Mouse (Mus musculus) CH12.LX (cell line): ENCODE measurements at regions not wholly inside any gene's neighbourhood (a gene's known extent, or its start where the extent isn't known, plus 50 kb on each side); places are given as distances from the start of the nearest gene placed in this dataset.

ENCODE experiments used
- DNase-seq: peaks from one replicate; pipeline ENCODE4 v3.0.0-alpha.2; 2013; ENCODE audit errors: extremely low read depth
- H3K27ac ChIP-seq: 2 replicates; pipeline ENCODE4 v1.5.1; 2012; ENCODE audit warnings: low read depth, mild to moderate bottlenecking, control low read depth, moderate library complexity; ENCODE audit not compliant: insufficient read depth
- H3K27me3 ChIP-seq: replicated peaks from 2 replicates; pipeline ENCODE3; 2012; ENCODE audit warnings: inconsistent platforms
- H3K36me3 ChIP-seq, 2 experiments: replicated peaks in 1 of 2; 2 replicates each; pipeline versions ENCODE3 to v1.6.1; 2012; ENCODE audit warnings: inconsistent platforms in 1 of 2, low read length in 1 of 2, mild to moderate bottlenecking in 1 of 2, mixed read lengths in 1 of 2, moderate library complexity in 1 of 2; ENCODE audit not compliant: control insufficient read depth in 1 of 2, insufficient read depth in 1 of 2
- H3K4me1 ChIP-seq, 2 experiments: 2 replicates each; pipeline ENCODE4 v1.6.1; 2012; ENCODE audit warnings: inconsistent platforms in 1 of 2, moderate library complexity in 1 of 2; ENCODE audit not compliant: insufficient read depth in 2 of 2, control insufficient read depth in 1 of 2
- H3K4me2 ChIP-seq: 2 replicates; pipeline ENCODE4 v1.6.1; 2012; ENCODE audit warnings: low read depth, mild to moderate bottlenecking, control low read depth; ENCODE audit not compliant: poor library complexity, insufficient read depth, severe bottlenecking
- H3K4me3 ChIP-seq, 3 experiments: fragments of 150-350 bp in 1 of 3; sonication (generic) in 1 of 3; replicated peaks in 1 of 3; 2 replicates each; pipeline versions ENCODE3 to v1.5.1; 2011 to 2012; ENCODE audit warnings: low read depth in 2 of 3, low read length in 2 of 3, mild to moderate bottlenecking in 2 of 3, moderate library complexity in 2 of 3, control low read depth in 1 of 3, improper control_type of control experiment in 1 of 3, inconsistent platforms in 1 of 3, mixed read lengths in 1 of 3; ENCODE audit not compliant: poor library complexity in 1 of 3
- H3K79me2 ChIP-seq: replicated peaks from 2 replicates; pipeline ENCODE4 v1.6.1; 2012; ENCODE audit warnings: mild to moderate bottlenecking, moderate library complexity; ENCODE audit not compliant: control insufficient read depth, poor library complexity, insufficient read depth, severe bottlenecking; ENCODE audit errors: extremely low read depth
- H3K9ac ChIP-seq: 2 replicates; pipeline ENCODE4 v1.6.1; 2012; ENCODE audit warnings: low read depth, mild to moderate bottlenecking, control low read depth, moderate library complexity; ENCODE audit not compliant: insufficient read depth
- H3K9me3 ChIP-seq: replicated peaks from 2 replicates; pipeline ENCODE3; 2012; ENCODE audit warnings: low read length, inconsistent platforms, mixed read lengths
- BHLHE40 ChIP-seq: IDR thresholded peaks from 2 replicates; pipeline ENCODE4 v1.6.1; 2011; ENCODE audit warnings: mild to moderate bottlenecking, low read depth, low read length, improper control_type of control experiment
- ELF1 ChIP-seq: IDR thresholded peaks from 2 replicates; pipeline ENCODE4 v1.6.1; 2014; ENCODE audit warnings: low read depth, mild to moderate bottlenecking, inconsistent platforms, low read length, improper control_type of control experiment
- EP300 ChIP-seq: IDR thresholded peaks from 2 replicates; pipeline ENCODE4 v1.6.1; 2011; ENCODE audit warnings: low read length, improper control_type of control experiment
- IRF4 ChIP-seq: IDR thresholded peaks from 2 replicates; pipeline ENCODE4 v1.6.1; 2014; ENCODE audit warnings: low read depth, mild to moderate bottlenecking, inconsistent platforms, low read length, improper control_type of control experiment
- JUN ChIP-seq: IDR thresholded peaks from 2 replicates; pipeline ENCODE4 v1.6.1; 2011; ENCODE audit warnings: low read depth, mild to moderate bottlenecking, low read length, improper control_type of control experiment, moderate library complexity; ENCODE audit not compliant: insufficient read depth
- JUND ChIP-seq: conservative IDR thresholded peaks from 2 replicates; pipeline ENCODE4 v1.6.1; 2011; ENCODE audit warnings: low read depth, low read length, improper control_type of control experiment
- MAX ChIP-seq: IDR thresholded peaks from 2 replicates; pipeline ENCODE4 v1.6.1; 2011; ENCODE audit warnings: low read length, improper control_type of control experiment
- MAZ ChIP-seq: IDR thresholded peaks from 2 replicates; pipeline ENCODE4 v1.6.1; 2012; ENCODE audit warnings: low read depth, mild to moderate bottlenecking, inconsistent platforms, low read length, improper control_type of control experiment, moderate library complexity
- MEF2A ChIP-seq: IDR thresholded peaks from 2 replicates; pipeline ENCODE4 v1.6.1; 2014; ENCODE audit warnings: low read depth, mild to moderate bottlenecking, inconsistent platforms, low read length, improper control_type of control experiment, borderline replicate concordance
- MXI1 ChIP-seq: IDR thresholded peaks from 2 replicates; pipeline ENCODE4 v1.6.1; 2011; ENCODE audit warnings: mild to moderate bottlenecking, low read depth, low read length, improper control_type of control experiment
- RAD21 ChIP-seq: IDR thresholded peaks from 2 replicates; pipeline ENCODE4 v1.6.1; 2011; ENCODE audit warnings: low read depth, mild to moderate bottlenecking, low read length, improper control_type of control experiment, moderate library complexity
- RCOR1 ChIP-seq: conservative IDR thresholded peaks from 2 replicates; pipeline ENCODE4 v1.6.1; 2012; ENCODE audit warnings: low read depth, mild to moderate bottlenecking, inconsistent platforms, low read length, improper control_type of control experiment
- TBP ChIP-seq: conservative IDR thresholded peaks from 2 replicates; pipeline ENCODE4 v1.6.1; 2011; ENCODE audit warnings: low read depth, low read length, improper control_type of control experiment
- TCF12 ChIP-seq: IDR thresholded peaks from 2 replicates; pipeline ENCODE4 v1.6.1; 2014; ENCODE audit warnings: low read depth, mild to moderate bottlenecking, inconsistent platforms, low read length, improper control_type of control experiment
- UBTF ChIP-seq: IDR thresholded peaks from 2 replicates; pipeline ENCODE4 v1.6.1; 2012; ENCODE audit warnings: low read depth, mild to moderate bottlenecking, inconsistent platforms, low read length, improper control_type of control experiment, moderate library complexity
- USF1 ChIP-seq: IDR thresholded peaks from 2 replicates; pipeline ENCODE4 v1.6.1; 2014; ENCODE audit warnings: low read depth, mild to moderate bottlenecking, inconsistent platforms, low read length, improper control_type of control experiment
- ZKSCAN1 ChIP-seq: IDR thresholded peaks from 2 replicates; pipeline ENCODE4 v1.6.1; 2012; ENCODE audit warnings: low read depth, inconsistent platforms, low read length, improper control_type of control experiment, borderline replicate concordance
- ZMIZ1 ChIP-seq: IDR thresholded peaks from 2 replicates; pipeline ENCODE4 v1.6.1; 2012; ENCODE audit warnings: low read depth, mild to moderate bottlenecking, inconsistent platforms, low read length, improper control_type of control experiment
- dilution Hi-C: fragments of 300-500 bp; cut with MboI; formaldehyde crosslinking; loops from 2 replicates; pipeline ENCODE4 v1.14.3; 2020; ENCODE audit warnings: low sequenced_read_pairs; ENCODE audit not compliant: extremely low pct_unique_long_range_greater_than_20kb, extremely low pct_ligation_motif_present
- in situ Hi-C: fragments of 300-500 bp; cut with MboI; formaldehyde crosslinking; loops from 3 replicates; pipeline ENCODE4 v1.14.3; 2019; ENCODE audit warnings: low sequenced_read_pairs, low pct_ligation_motif_present, low pct_unique_long_range_greater_than_20kb, mixed read lengths

- H3K79me2 ChIP-seq, result no peaks in the 10 kb centered on the region
- dilution Hi-C loops (no loop called here), in situ Hi-C loops (no loop called here)
- H3K4me1 ChIP-seq, result peaks cover 27 to 44% of the 10 kb centered on the region in 2 experiments
- TF ChIP-seq JUND (no peak), ELF1 (no peak), BHLHE40 (no peak), ZKSCAN1 (no peak), JUN (no peak), USF1 (no peak), EP300 (no peak), TCF12 (no peak), UBTF (no peak), IRF4 (no peak), MAZ (no peak), TBP (no peak), ZMIZ1 (no peak), MAX (no peak), RCOR1 (no peak)
- H3K9ac ChIP-seq, result peak overlapping the region; percentile 68
- peak overlapping the region; percentile 88 for H3K27ac ChIP-seq
- H3K36me3 ChIP-seq, result no peaks in the 10 kb centered on the region
- peaks cover 4% of the 10 kb centered on the region for H3K9me3 ChIP-seq
- DNase-seq, result no peak
- H3K4me3 ChIP-seq, result no peak overlapping the region
- no peaks in the 10 kb centered on the region for H3K27me3 ChIP-seq
- H3K4me2 ChIP-seq, result peak overlapping the region; percentile 34
Observed at GRCm38 (mm10) chr3:121871795-121872194, 56.7 kb upstream of the Abcd3 start.

DNA sequence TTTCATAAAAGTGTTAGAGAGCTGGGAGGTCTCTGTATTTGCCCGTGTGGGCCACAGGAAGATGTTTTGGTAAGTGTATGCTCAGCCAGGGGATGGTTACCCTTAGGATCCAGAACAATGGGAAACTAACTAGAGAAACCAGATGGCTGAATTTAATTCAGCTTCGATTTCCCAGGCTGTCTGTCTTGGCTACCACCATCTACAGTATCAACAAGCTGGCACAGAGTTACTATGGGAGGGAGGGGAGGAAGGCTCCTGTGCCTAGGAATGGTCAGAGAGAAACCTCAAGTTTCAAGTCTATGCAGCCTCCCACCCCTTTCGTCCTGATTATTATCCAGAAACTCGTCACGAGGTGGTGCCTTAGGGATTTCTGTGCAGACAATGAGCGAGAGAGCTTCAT, 55.6 kb upstream of the Abcd3 start:
- in situ Hi-C loops, result no loop called here

DNA sequence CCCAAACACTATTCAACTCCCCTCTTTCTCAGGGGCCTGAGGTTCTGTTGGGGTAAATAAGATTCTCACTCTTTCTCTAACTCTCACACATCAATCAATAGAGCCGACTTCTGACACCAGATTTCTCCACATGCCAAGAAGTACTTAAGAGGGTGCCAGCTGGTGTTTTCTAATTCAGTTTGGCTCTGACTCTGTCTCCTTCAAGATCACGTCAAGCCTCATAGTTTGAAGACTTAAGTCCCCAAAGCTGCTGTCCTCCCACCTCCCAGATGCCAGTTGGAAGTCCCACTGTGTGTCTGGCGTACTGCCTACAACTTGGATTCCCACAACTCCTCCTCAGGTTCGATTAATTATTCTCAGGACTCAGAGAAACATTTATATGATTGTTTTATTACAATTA, 54.6 kb upstream of the Abcd3 start:
- dilution Hi-C loops, result no loop called here
- Histone ChIP-seq H3K36me3 (no peaks in the 10 kb centered on the region), H3K79me2 (no peaks in the 10 kb centered on the region), H3K4me1 (peaks cover 27 to 48% of the 10 kb centered on the region in 2 experiments), H3K4me3 (no peak overlapping the region), H3K4me2 (no peak overlapping the region), H3K27ac (no peak overlapping the region), H3K27me3 (no peaks in the 10 kb centered on the region), H3K9me3 (no peaks in the 10 kb centered on the region), H3K9ac (no peak overlapping the region)
- DNase-seq, result no peak
- in situ Hi-C loops, result no loop called here
- TF ChIP-seq EP300, result no peak
- TF ChIP-seq MXI1, result no peak
- no peak for TF ChIP-seq BHLHE40
- no peak for TF ChIP-seq RAD21

More for the DNA sequence above, 55.6 kb upstream of the Abcd3 start:
- dilution Hi-C loops, result no loop called here
- no peak overlapping the region for H3K4me2 ChIP-seq
- H3K27me3 ChIP-seq, result no peaks in the 10 kb centered on the region
- peaks cover 27 to 44% of the 10 kb centered on the region in 2 experiments for H3K4me1 ChIP-seq
- peaks cover 2% of the 10 kb centered on the region for H3K9me3 ChIP-seq
- H3K36me3 ChIP-seq, result no peaks in the 10 kb centered on the region
- H3K27ac ChIP-seq, result peak overlapping the region; percentile 56; the same call in 1 of the 2 replicates
- peak overlapping the region; percentile 17; the same call in 1 of the 2 replicates for H3K9ac ChIP-seq
- H3K4me3 ChIP-seq, result no peak overlapping the region
- TF ChIP-seq MEF2A, result no peak
- DNase-seq, result no peak
- no peaks in the 10 kb centered on the region for H3K79me2 ChIP-seq
